Mouse (Mus musculus): Measurements from ENCODE around the gene Fbxl16. TPM values are rescaled to one million over a fixed set of nuclear protein-coding genes. Genes with fewer than 3 reads are reported as not detected.
A peak's percentile ranks its signal among the peaks of the same experiment; 100 is the strongest.

Gene Fbxl16
- polyA plus RNA-seq, 1 experiment from 2014 or later = 37.2 TPM

GRCm38 (mm10) chr17:25818851-25819780 is 10.2 kb downstream of the Fbxl16 start:
- WGBS = 10% methylated on average over 45 of the region's 46 CpGs
- Histone ChIP-seq H3K27me3 (ENCODE audit: control insufficient read depth, insufficient read depth, low read length) (peaks cover 10% of the 10 kb centered on the region), H3K4me3 (replicated peaks; ENCODE audit: low read depth, low read length) (no peak overlapping the region), H3K9ac (replicated peaks; ENCODE audit: low read length) (no peak overlapping the region), H3K27ac (replicated peaks; ENCODE audit: low read depth, low read length) (no peak overlapping the region), H3K4me2 (ENCODE audit: low read length) (no peak overlapping the region), H3K9me3 (ENCODE audit: control insufficient read depth, low read length) (no peaks in the 10 kb centered on the region), H3K36me3 (ENCODE audit: control insufficient read depth, insufficient read depth, low read length) (peaks cover 38% of the 10 kb centered on the region), H3K4me1 (ENCODE audit: control insufficient read depth, insufficient read depth, low read length) (peaks cover 7% of the 10 kb centered on the region)
- DNase-seq = no peak
- no peak for ATAC-seq (ENCODE audit: low FRiP score, low TSS enrichment)

GRCm38 (mm10) chr17:25823452-25823851 is 14.6 kb downstream of the Fbxl16 start, which contains the start of gene Wdr24:
TSS of gene Wdr24 (plus strand) at chr17:25823627.
- peak; percentile 66; the same call in 1 of the 2 replicates for ATAC-seq (ENCODE audit: low FRiP score, low TSS enrichment)
- Histone ChIP-seq H3K27me3 (ENCODE audit: control insufficient read depth, insufficient read depth, low read length) (peaks cover 1% of the 10 kb centered on the region; the same call in 1 of the 2 replicates), H3K4me1 (ENCODE audit: control insufficient read depth, insufficient read depth, low read length) (peaks cover 21% of the 10 kb centered on the region), H3K36me3 (ENCODE audit: control insufficient read depth, insufficient read depth, low read length) (peaks cover 38% of the 10 kb centered on the region), H3K4me3 (replicated peaks; ENCODE audit: low read depth, low read length) (peak within 1 kb of the TSS; percentile 59), H3K27ac (replicated peaks; ENCODE audit: low read depth, low read length) (peak within 1 kb of the TSS; percentile 72), H3K4me2 (ENCODE audit: low read length) (peak within 1 kb of the TSS; percentile 97), H3K9me3 (ENCODE audit: control insufficient read depth, low read length) (no peaks in the 10 kb centered on the region), H3K9ac (replicated peaks; ENCODE audit: low read length) (peak within 1 kb of the TSS; percentile 72)
- WGBS = under 1% methylated on average over 18 of the region's 18 CpGs
- DNase-seq = peak; percentile 94

- DNase-seq (no peak), ATAC-seq (ENCODE audit: low FRiP score, low TSS enrichment) (no peak)
- Histone ChIP-seq H3K9ac (replicated peaks; ENCODE audit: low read length) (peak overlapping the region; percentile 72), H3K27me3 (ENCODE audit: control insufficient read depth, insufficient read depth, low read length) (no peaks in the 10 kb centered on the region), H3K4me2 (ENCODE audit: low read length) (peak overlapping the region; percentile 97), H3K4me3 (replicated peaks; ENCODE audit: low read depth, low read length) (peak overlapping the region; percentile 59), H3K27ac (replicated peaks; ENCODE audit: low read depth, low read length) (no peak overlapping the region), H3K9me3 (ENCODE audit: control insufficient read depth, low read length) (no peaks in the 10 kb centered on the region), H3K36me3 (ENCODE audit: control insufficient read depth, insufficient read depth, low read length) (peaks cover 32% of the 10 kb centered on the region), H3K4me1 (ENCODE audit: control insufficient read depth, insufficient read depth, low read length) (peaks cover 23% of the 10 kb centered on the region)
- 73% methylated on average over 17 of the region's 17 CpGs for WGBS
Observed at GRCm38 (mm10) chr17:25824362-25825142, 15.7 kb downstream of the Fbxl16 start.

- H3K9me3 ChIP-seq (ENCODE audit: control insufficient read depth, low read length) = no peaks in the 10 kb centered on the region
- 86% methylated on average over 6 of the region's 6 CpGs for WGBS
- no peaks in the 10 kb centered on the region for H3K27me3 ChIP-seq (ENCODE audit: control insufficient read depth, insufficient read depth, low read length)
- H3K27ac ChIP-seq (replicated peaks; ENCODE audit: low read depth, low read length) = no peak overlapping the region
- ATAC-seq (ENCODE audit: low FRiP score, low TSS enrichment) (no peak), DNase-seq (no peak)
- H3K36me3 ChIP-seq (ENCODE audit: control insufficient read depth, insufficient read depth, low read length) = peaks cover 32% of the 10 kb centered on the region
- peak overlapping the region; percentile 97 for H3K4me2 ChIP-seq (ENCODE audit: low read length)
- peaks cover 29% of the 10 kb centered on the region for H3K4me1 ChIP-seq (ENCODE audit: control insufficient read depth, insufficient read depth, low read length)
- no peak overlapping the region for H3K9ac ChIP-seq (replicated peaks; ENCODE audit: low read length)
- H3K4me3 ChIP-seq (replicated peaks; ENCODE audit: low read depth, low read length) = no peak overlapping the region
Observed at GRCm38 (mm10) chr17:25825311-25825710, 16.4 kb downstream of the Fbxl16 start.

GRCm38 (mm10) chr17:25825984-25826570 is 17.2 kb downstream of the Fbxl16 start:
- Histone ChIP-seq H3K9me3 (ENCODE audit: control insufficient read depth, low read length) (no peaks in the 10 kb centered on the region), H3K9ac (replicated peaks; ENCODE audit: low read length) (no peak overlapping the region), H3K27me3 (ENCODE audit: control insufficient read depth, insufficient read depth, low read length) (no peaks in the 10 kb centered on the region), H3K36me3 (ENCODE audit: control insufficient read depth, insufficient read depth, low read length) (peaks cover 38% of the 10 kb centered on the region), H3K27ac (replicated peaks; ENCODE audit: low read depth, low read length) (no peak overlapping the region), H3K4me1 (ENCODE audit: control insufficient read depth, insufficient read depth, low read length) (peaks cover 29% of the 10 kb centered on the region), H3K4me3 (replicated peaks; ENCODE audit: low read depth, low read length) (no peak overlapping the region), H3K4me2 (ENCODE audit: low read length) (no peak overlapping the region)
- ATAC-seq (ENCODE audit: low FRiP score, low TSS enrichment) (no peak), DNase-seq (no peak)
- 96% methylated on average over 27 of the region's 27 CpGs for WGBS

GRCm38 (mm10) chr17:25827011-25827410 is 18.1 kb downstream of the Fbxl16 start:
- Histone ChIP-seq H3K27me3 (ENCODE audit: control insufficient read depth, insufficient read depth, low read length) (no peaks in the 10 kb centered on the region), H3K4me2 (ENCODE audit: low read length) (no peak overlapping the region), H3K4me3 (replicated peaks; ENCODE audit: low read depth, low read length) (no peak overlapping the region), H3K4me1 (ENCODE audit: control insufficient read depth, insufficient read depth, low read length) (peaks cover 39% of the 10 kb centered on the region), H3K9ac (replicated peaks; ENCODE audit: low read length) (no peak overlapping the region), H3K36me3 (ENCODE audit: control insufficient read depth, insufficient read depth, low read length) (peaks cover 45% of the 10 kb centered on the region), H3K9me3 (ENCODE audit: control insufficient read depth, low read length) (no peaks in the 10 kb centered on the region), H3K27ac (replicated peaks; ENCODE audit: low read depth, low read length) (no peak overlapping the region)
- DNase-seq (no peak), ATAC-seq (ENCODE audit: low FRiP score, low TSS enrichment) (no peak)
- 96% methylated on average over 13 of the region's 13 CpGs for WGBS

GRCm38 (mm10) chr17:25827546-25828222 is 18.8 kb downstream of the Fbxl16 start:
- no peaks in the 10 kb centered on the region for H3K9me3 ChIP-seq (ENCODE audit: control insufficient read depth, low read length)
- WGBS = 91% methylated on average over 22 of the region's 22 CpGs
- peak overlapping the region; percentile 70; the same call in 1 of the 2 replicates for H3K4me3 ChIP-seq (replicated peaks; ENCODE audit: low read depth, low read length)
- H3K9ac ChIP-seq (replicated peaks; ENCODE audit: low read length) = no peak overlapping the region
- H3K36me3 ChIP-seq (ENCODE audit: control insufficient read depth, insufficient read depth, low read length) = peaks cover 45% of the 10 kb centered on the region
- H3K27me3 ChIP-seq (ENCODE audit: control insufficient read depth, insufficient read depth, low read length) = no peaks in the 10 kb centered on the region
- H3K27ac ChIP-seq (replicated peaks; ENCODE audit: low read depth, low read length) = no peak overlapping the region
- peaks cover 42% of the 10 kb centered on the region for H3K4me1 ChIP-seq (ENCODE audit: control insufficient read depth, insufficient read depth, low read length)
- H3K4me2 ChIP-seq (ENCODE audit: low read length) = peak overlapping the region; percentile 95
- no peak for ATAC-seq (ENCODE audit: low FRiP score, low TSS enrichment)
- no peak for DNase-seq

GRCm38 (mm10) chr17:25828223-25828594 is 19.3 kb downstream of the Fbxl16 start:
- H3K9ac ChIP-seq (replicated peaks; ENCODE audit: low read length) = 0 out of 2 replicates have a peak overlapping the region, but pooled peaks have one; percentile 78
- peak overlapping the region; percentile 70 for H3K4me3 ChIP-seq (replicated peaks; ENCODE audit: low read depth, low read length)
- 89% methylated on average over 8 of the region's 8 CpGs for WGBS
- H3K27me3 ChIP-seq (ENCODE audit: control insufficient read depth, insufficient read depth, low read length) = no peaks in the 10 kb centered on the region
- peaks cover 39% of the 10 kb centered on the region for H3K4me1 ChIP-seq (ENCODE audit: control insufficient read depth, insufficient read depth, low read length)
- DNase-seq (no peak), ATAC-seq (ENCODE audit: low FRiP score, low TSS enrichment) (no peak)
- H3K4me2 ChIP-seq (ENCODE audit: low read length) = peak overlapping the region; percentile 95
- peaks cover 45% of the 10 kb centered on the region for H3K36me3 ChIP-seq (ENCODE audit: control insufficient read depth, insufficient read depth, low read length)
- H3K9me3 ChIP-seq (ENCODE audit: control insufficient read depth, low read length) = no peaks in the 10 kb centered on the region
- H3K27ac ChIP-seq (replicated peaks; ENCODE audit: low read depth, low read length) = peak overlapping the region; percentile 91; the same call in 1 of the 2 replicates

All from midbrain, embryonic 14.5 days (tissue).